Mouse (Mus musculus) hindbrain, embryonic 13.5 days (tissue): Measurements from ENCODE around the gene Nxpe3. TPM values are rescaled to one million over a fixed set of nuclear protein-coding genes. Genes with fewer than 3 reads are reported as not detected.
"Not testable (repeated sequence)": the region's sequence is repeated elsewhere in the genome, so short reads cannot be mapped to it uniquely, and the experiment has no call there.

Experiments
- ATAC-seq: fragments of 200-750 bp; cut with Nextera tagmentation; 2 replicates; pipeline ENCODE4 v1.8.0; 2017; ENCODE audit warnings: moderate TSS enrichment; ENCODE audit not compliant: low FRiP score
- H3K27ac ChIP-seq: fragments of 300-500 bp; sonication (generic); 2 replicates; pipeline ENCODE4 v1.5.1; 2015; ENCODE audit warnings: inconsistent platforms, mild to moderate bottlenecking, moderate library complexity
- H3K27me3 ChIP-seq: fragments of 300-500 bp; sonication (generic); 2 replicates; pipeline ENCODE4 v1.6.1; 2015; ENCODE audit warnings: mild to moderate bottlenecking, inconsistent platforms
- H3K36me3 ChIP-seq: fragments of 300-500 bp; sonication (generic); 2 replicates; pipeline ENCODE4 v1.6.1; 2015; ENCODE audit warnings: mild to moderate bottlenecking, inconsistent platforms
- H3K4me1 ChIP-seq: fragments of 300-500 bp; sonication (generic); replicated peaks from 2 replicates; pipeline ENCODE4 v1.6.1; 2015; ENCODE audit warnings: inconsistent platforms
- H3K4me2 ChIP-seq: fragments of 300-500 bp; sonication (generic); 2 replicates; pipeline ENCODE4 v1.6.1; 2015; ENCODE audit warnings: inconsistent platforms, mild to moderate bottlenecking, moderate library complexity
- H3K4me3 ChIP-seq: fragments of 300-500 bp; sonication (generic); 2 replicates; pipeline ENCODE4 v1.5.1; 2015; ENCODE audit warnings: mild to moderate bottlenecking, inconsistent platforms
- H3K9ac ChIP-seq: fragments of 300-500 bp; sonication (generic); 2 replicates; pipeline ENCODE4 v1.6.1; 2015; ENCODE audit warnings: mild to moderate bottlenecking, inconsistent platforms
- H3K9me3 ChIP-seq: fragments of 300-500 bp; sonication (generic); 2 replicates; pipeline ENCODE4 v1.6.1; 2016; ENCODE audit warnings: inconsistent platforms
- WGBS: fragments of 180-500 bp; shearing (Covaris S2); methylation state at CpG from one replicate; pipeline ENCODE4 v1.1.7; 2015; 5-methylcytosine and 5-hydroxymethylcytosine counted together
- polyA plus RNA-seq: library from polyadenylated mRNA; unstranded; fragments of >200 nt; fragmentation: Nextera tagmentation; extraction: Ambion mirVana; gene quantifications from 2 replicates; pipeline ENCODE4 v1.2.1, GENCODE M21; 2015

Gene Nxpe3
- polyA plus RNA-seq, 1 experiment from 2014 or later: 1.2 TPM

- Histone ChIP-seq H3K4me3 (no peak overlapping the region), H3K27ac (no peak overlapping the region), H3K27me3 (no peaks in the 10 kb centered on the region), H3K36me3 (peaks cover 32% of the 10 kb centered on the region), H3K4me2 (no peak overlapping the region), H3K9me3 (no peaks in the 10 kb centered on the region), H3K4me1 (no peaks in the 10 kb centered on the region), H3K9ac (no peak overlapping the region)
- ATAC-seq: no peak
- WGBS: 83% methylated on average over 11 of the region's 11 CpGs
These were observed 10.8 kb downstream of the Nxpe3 start for GRCm38 (mm10) chr16:55884246-55884645.

- H3K9ac ChIP-seq: no peak overlapping the region
- H3K9me3 ChIP-seq: no peaks in the 10 kb centered on the region
- H3K27ac ChIP-seq: no peak overlapping the region
- no peaks in the 10 kb centered on the region for H3K27me3 ChIP-seq
- H3K36me3 ChIP-seq: peaks cover 4% of the 10 kb centered on the region
- H3K4me3 ChIP-seq: no peak overlapping the region
- no peaks in the 10 kb centered on the region for H3K4me1 ChIP-seq
- WGBS: 76% methylated on average over 6 of the region's 6 CpGs
- no peak overlapping the region for H3K4me2 ChIP-seq
- no peak for ATAC-seq
These were observed 19.1 kb downstream of the Nxpe3 start for GRCm38 (mm10) chr16:55876025-55876424.

- no peak for ATAC-seq
- WGBS: 66% methylated on average over 4 of the region's 4 CpGs
- H3K27ac ChIP-seq: no peak overlapping the region
- no peaks in the 10 kb centered on the region for H3K27me3 ChIP-seq
- no peak overlapping the region for H3K4me2 ChIP-seq
- H3K9ac ChIP-seq: no peak overlapping the region
- no peaks in the 10 kb centered on the region for H3K4me1 ChIP-seq
- H3K4me3 ChIP-seq: no peak overlapping the region
- H3K36me3 ChIP-seq: peaks cover 24% of the 10 kb centered on the region
- H3K9me3 ChIP-seq: no peaks in the 10 kb centered on the region
These were observed 31.3 kb downstream of the Nxpe3 start for GRCm38 (mm10) chr16:55863832-55864231.

GRCm38 (mm10) chr16:55863149-55863815 lies 31.8 kb downstream of the Nxpe3 start:
- 27% methylated on average over 7 of the region's 7 CpGs for WGBS
- Histone ChIP-seq H3K4me2 (no peak overlapping the region), H3K27me3 (no peaks in the 10 kb centered on the region), H3K9ac (no peak overlapping the region), H3K4me3 (no peak overlapping the region), H3K36me3 (peaks cover 29% of the 10 kb centered on the region), H3K9me3 (no peaks in the 10 kb centered on the region), H3K27ac (no peak overlapping the region), H3K4me1 (no peaks in the 10 kb centered on the region)
- 0 out of 2 replicates have a peak, but pooled peaks have one; percentile 50 for ATAC-seq

- WGBS: 88% methylated on average over 3 of the region's 3 CpGs
- Histone ChIP-seq H3K9ac (no peak overlapping the region), H3K9me3 (no peaks in the 10 kb centered on the region), H3K27me3 (no peaks in the 10 kb centered on the region), H3K4me3 (no peak overlapping the region), H3K4me1 (no peaks in the 10 kb centered on the region), H3K4me2 (no peak overlapping the region), H3K27ac (no peak overlapping the region), H3K36me3 (peaks cover 32% of the 10 kb centered on the region)
- ATAC-seq: no peak
These were observed 34.0 kb downstream of the Nxpe3 start for GRCm38 (mm10) chr16:55861104-55861503.

GRCm38 (mm10) chr16:55859421-55859820 lies 35.7 kb downstream of the Nxpe3 start:
- H3K27me3 ChIP-seq, ATAC-seq, H3K4me2 ChIP-seq, H3K9ac ChIP-seq, H3K9me3 ChIP-seq, H3K4me1 ChIP-seq, H3K27ac ChIP-seq, H3K4me3 ChIP-seq: not testable (repeated sequence)
- peaks cover 26% of the 10 kb centered on the region for H3K36me3 ChIP-seq
- 90% methylated on average over 4 of the region's 4 CpGs for WGBS

GRCm38 (mm10) chr16:55858465-55858864 lies 36.6 kb downstream of the Nxpe3 start:
- WGBS: 67% methylated on average over 6 of the region's 6 CpGs
- no peaks in the 10 kb centered on the region for H3K4me1 ChIP-seq
- H3K4me2 ChIP-seq: no peak overlapping the region
- H3K4me3 ChIP-seq: no peak overlapping the region
- H3K27ac ChIP-seq: no peak overlapping the region
- no peak overlapping the region for H3K9ac ChIP-seq
- H3K9me3 ChIP-seq: no peaks in the 10 kb centered on the region
- no peaks in the 10 kb centered on the region for H3K27me3 ChIP-seq
- H3K36me3 ChIP-seq: peaks cover 26% of the 10 kb centered on the region
- ATAC-seq: peak; percentile 55; the same call in 1 of the 2 replicates

- Histone ChIP-seq H3K9ac (no peak overlapping the region), H3K9me3 (no peaks in the 10 kb centered on the region), H3K27ac (no peak overlapping the region), H3K27me3 (0 out of 2 replicates have a peak, but pooled peaks cover 3% of the 10 kb centered on the region), H3K4me1 (no peaks in the 10 kb centered on the region), H3K4me3 (no peak overlapping the region), H3K36me3 (peaks cover 18% of the 10 kb centered on the region), H3K4me2 (no peak overlapping the region)
- WGBS: 53% methylated on average over 19 of the region's 19 CpGs
- ATAC-seq: peak; percentile 84
These were observed 42.0 kb downstream of the Nxpe3 start for GRCm38 (mm10) chr16:55852943-55853727.

- no peak overlapping the region for H3K4me2 ChIP-seq
- H3K4me1 ChIP-seq: no peaks in the 10 kb centered on the region
- no peak overlapping the region for H3K4me3 ChIP-seq
- 41% methylated on average over 4 of the region's 4 CpGs for WGBS
- H3K36me3 ChIP-seq: peaks cover 15% of the 10 kb centered on the region
- ATAC-seq: peak; percentile 53; the same call in 1 of the 2 replicates
- H3K9ac ChIP-seq: no peak overlapping the region
- no peaks in the 10 kb centered on the region for H3K9me3 ChIP-seq
- H3K27me3 ChIP-seq: 0 out of 2 replicates have a peak, but pooled peaks cover 3% of the 10 kb centered on the region
- no peak overlapping the region for H3K27ac ChIP-seq
These were observed 42.6 kb downstream of the Nxpe3 start for GRCm38 (mm10) chr16:55852515-55852914.

- no peak for ATAC-seq
These were observed 44.6 kb downstream of the Nxpe3 start for GRCm38 (mm10) chr16:55850485-55850884.

GRCm38 (mm10) chr16:55847679-55848078 lies 47.4 kb downstream of the Nxpe3 start:
- no peak for ATAC-seq
- 0 out of 2 replicates have a peak, but pooled peaks cover 3% of the 10 kb centered on the region for H3K27me3 ChIP-seq
- H3K27ac ChIP-seq: no peak overlapping the region
- H3K4me2 ChIP-seq: no peak overlapping the region
- H3K36me3 ChIP-seq: peaks cover 22% of the 10 kb centered on the region
- no peak overlapping the region for H3K4me3 ChIP-seq
- H3K9me3 ChIP-seq: peaks cover 5% of the 10 kb centered on the region; the same call in 1 of the 2 replicates
- H3K4me1 ChIP-seq: no peaks in the 10 kb centered on the region
- 83% methylated on average over 8 of the region's 8 CpGs for WGBS
- no peak overlapping the region for H3K9ac ChIP-seq

More at GRCm38 (mm10) chr16:55850485-55850884, 44.6 kb downstream of the Nxpe3 start:
- Histone ChIP-seq H3K9me3 (no peaks in the 10 kb centered on the region), H3K9ac (no peak overlapping the region), H3K4me3 (no peak overlapping the region), H3K27me3 (0 out of 2 replicates have a peak, but pooled peaks cover 3% of the 10 kb centered on the region), H3K36me3 (peaks cover 8% of the 10 kb centered on the region; the same call in 1 of the 2 replicates), H3K4me1 (no peaks in the 10 kb centered on the region), H3K4me2 (no peak overlapping the region), H3K27ac (no peak overlapping the region)
- 85% methylated on average over 3 of the region's 3 CpGs for WGBS

- WGBS: 93% methylated on average over 3 of the region's 3 CpGs
- no peak overlapping the region for H3K4me3 ChIP-seq
- ATAC-seq: no peak
- H3K4me2 ChIP-seq: no peak overlapping the region
- H3K4me1 ChIP-seq: no peaks in the 10 kb centered on the region
- no peak overlapping the region for H3K9ac ChIP-seq
- H3K9me3 ChIP-seq: peaks cover 5% of the 10 kb centered on the region; the same call in 1 of the 2 replicates
- no peaks in the 10 kb centered on the region for H3K27me3 ChIP-seq
- no peak overlapping the region for H3K27ac ChIP-seq
- peaks cover 22% of the 10 kb centered on the region for H3K36me3 ChIP-seq
These were observed 50.2 kb downstream of the Nxpe3 start for GRCm38 (mm10) chr16:55844847-55845246.
